Mouse (Mus musculus) forebrain, embryonic 13.5 days (tissue): ENCODE data around the gene Cdc26. TPM values are rescaled to one million over a fixed set of nuclear protein-coding genes. Genes with fewer than 3 reads are reported as not detected.
A peak's percentile ranks its signal among the peaks of the same experiment; 100 is the strongest.

Source experiments
- ATAC-seq: fragments of 200-750 bp; cut with Nextera tagmentation; 2 replicates; pipeline ENCODE4 v1.8.0; 2017
- H3K27ac ChIP-seq: fragments of 300-500 bp; sonication (generic); 2 replicates; pipeline ENCODE4 v1.5.1; 2015; ENCODE audit warnings: inconsistent platforms, mild to moderate bottlenecking, moderate library complexity
- H3K27me3 ChIP-seq: fragments of 300-500 bp; sonication (generic); 2 replicates; pipeline ENCODE4 v1.6.1; 2015; ENCODE audit warnings: mild to moderate bottlenecking, inconsistent platforms
- H3K36me3 ChIP-seq: fragments of 300-500 bp; sonication (generic); 2 replicates; pipeline ENCODE4 v1.6.1; 2015; ENCODE audit warnings: mild to moderate bottlenecking, inconsistent platforms; ENCODE audit not compliant: poor library complexity, severe bottlenecking
- H3K4me1 ChIP-seq: fragments of 300-500 bp; sonication (generic); 2 replicates; pipeline ENCODE4 v1.6.1; 2015; ENCODE audit warnings: inconsistent platforms
- H3K4me2 ChIP-seq: fragments of 300-500 bp; sonication (generic); 2 replicates; pipeline ENCODE4 v1.6.1; 2015; ENCODE audit warnings: inconsistent platforms, mild to moderate bottlenecking, moderate library complexity
- H3K4me3 ChIP-seq: fragments of 300-500 bp; sonication (generic); 2 replicates; pipeline ENCODE4 v1.5.1; 2015; ENCODE audit warnings: mild to moderate bottlenecking, inconsistent platforms
- H3K9ac ChIP-seq: fragments of 300-500 bp; sonication (generic); 2 replicates; pipeline ENCODE4 v1.6.1; 2015; ENCODE audit warnings: mild to moderate bottlenecking, inconsistent platforms
- H3K9me3 ChIP-seq: fragments of 300-500 bp; sonication (generic); replicated peaks from 2 replicates; pipeline ENCODE4 v1.6.1; 2016; ENCODE audit warnings: inconsistent platforms
- WGBS: fragments of 180-500 bp; shearing (Covaris S2); methylation state at CpG from one replicate; pipeline ENCODE4 v1.1.7; 2015; 5-methylcytosine and 5-hydroxymethylcytosine counted together
- polyA plus RNA-seq: library from polyadenylated mRNA; unstranded; fragments of >200 nt; fragmentation: Nextera tagmentation; extraction: Ambion mirVana; gene quantifications from 2 replicates; pipeline ENCODE4 v1.2.1, GENCODE M21; 2015

Cdc26 gene
- polyA plus RNA-seq, 1 experiment from 2014 or later = 153 TPM

GRCm38 (mm10) chr4:62393459-62393858 lies 15.0 kb downstream of the Cdc26 start:
- ATAC-seq = no peak
- WGBS = 32% methylated on average over 6 of the region's 6 CpGs
- Histone ChIP-seq H3K9me3 (no peaks in the 10 kb centered on the region), H3K9ac (no peak overlapping the region), H3K27ac (peak overlapping the region; percentile 33; the same call in 1 of the 2 replicates), H3K4me2 (no peak overlapping the region), H3K4me3 (no peak overlapping the region), H3K27me3 (no peaks in the 10 kb centered on the region), H3K36me3 (peaks cover 89% of the 10 kb centered on the region), H3K4me1 (no peaks in the 10 kb centered on the region)

GRCm38 (mm10) chr4:62391892-62392291 lies 16.6 kb downstream of the Cdc26 start:
- H3K27me3 ChIP-seq = no peaks in the 10 kb centered on the region
- no peaks in the 10 kb centered on the region for H3K4me1 ChIP-seq
- no peak for ATAC-seq
- no peak overlapping the region for H3K27ac ChIP-seq
- no peak overlapping the region for H3K9ac ChIP-seq
- H3K4me2 ChIP-seq = no peak overlapping the region
- H3K36me3 ChIP-seq = peaks cover 90% of the 10 kb centered on the region
- no peaks in the 10 kb centered on the region for H3K9me3 ChIP-seq
- WGBS = 87% methylated on average over 7 of the region's 7 CpGs
- no peak overlapping the region for H3K4me3 ChIP-seq

- no peak for ATAC-seq
- 87% methylated on average over 5 of the region's 5 CpGs for whole genome bisulfite sequencing
Measured at GRCm38 (mm10) chr4:62389592-62390512, 18.6 kb downstream of the Cdc26 start.

GRCm38 (mm10) chr4:62385439-62385838 lies 23.0 kb downstream of the Cdc26 start:
- 94% methylated on average over 7 of the region's 7 CpGs for WGBS

More at GRCm38 (mm10) chr4:62389592-62390512, 18.6 kb downstream of the Cdc26 start:
- no peak overlapping the region for H3K27ac ChIP-seq
- H3K4me1 ChIP-seq = no peaks in the 10 kb centered on the region
- peaks cover 79% of the 10 kb centered on the region for H3K36me3 ChIP-seq
- no peaks in the 10 kb centered on the region for H3K9me3 ChIP-seq
- no peak overlapping the region for H3K4me2 ChIP-seq
- no peak overlapping the region for H3K9ac ChIP-seq
- no peaks in the 10 kb centered on the region for H3K27me3 ChIP-seq
- H3K4me3 ChIP-seq = no peak overlapping the region

GRCm38 (mm10) chr4:62384159-62384558 lies 24.3 kb downstream of the Cdc26 start:
- Histone ChIP-seq H3K9me3 (no peaks in the 10 kb centered on the region), H3K27me3 (no peaks in the 10 kb centered on the region), H3K9ac (no peak overlapping the region), H3K4me1 (peaks cover 3% of the 10 kb centered on the region; the same call in 1 of the 2 replicates), H3K27ac (no peak overlapping the region), H3K4me3 (no peak overlapping the region), H3K36me3 (peaks cover 38% of the 10 kb centered on the region), H3K4me2 (no peak overlapping the region)
- ATAC-seq = no peak
- WGBS = 96% methylated on average over 1 of the region's 1 CpGs

More at GRCm38 (mm10) chr4:62385439-62385838, 23.0 kb downstream of the Cdc26 start:
- Histone ChIP-seq H3K4me3 (no peak overlapping the region), H3K4me1 (no peaks in the 10 kb centered on the region), H3K27me3 (no peaks in the 10 kb centered on the region), H3K27ac (no peak overlapping the region), H3K36me3 (peaks cover 51% of the 10 kb centered on the region), H3K9ac (no peak overlapping the region), H3K4me2 (no peak overlapping the region), H3K9me3 (no peaks in the 10 kb centered on the region)
- no peak for ATAC-seq

- H3K4me1 ChIP-seq = peaks cover 7% of the 10 kb centered on the region; the same call in 1 of the 2 replicates
- no peak overlapping the region for H3K4me2 ChIP-seq
- no peaks in the 10 kb centered on the region for H3K9me3 ChIP-seq
- 87% methylated on average over 7 of the region's 7 CpGs for WGBS
- no peaks in the 10 kb centered on the region for H3K27me3 ChIP-seq
- no peak overlapping the region for H3K9ac ChIP-seq
- peaks cover 34% of the 10 kb centered on the region for H3K36me3 ChIP-seq
- no peak overlapping the region for H3K4me3 ChIP-seq
- no peak overlapping the region for H3K27ac ChIP-seq
- no peak for ATAC-seq
Measured at GRCm38 (mm10) chr4:62383752-62384151, 24.7 kb downstream of the Cdc26 start.

GRCm38 (mm10) chr4:62383207-62383606 lies 25.2 kb downstream of the Cdc26 start:
- Histone ChIP-seq H3K27me3 (no peaks in the 10 kb centered on the region), H3K36me3 (peaks cover 29% of the 10 kb centered on the region), H3K9me3 (no peaks in the 10 kb centered on the region), H3K27ac (no peak overlapping the region), H3K4me1 (peaks cover 11% of the 10 kb centered on the region; the same call in 1 of the 2 replicates), H3K4me2 (no peak overlapping the region), H3K4me3 (no peak overlapping the region), H3K9ac (no peak overlapping the region)
- 92% methylated on average over 6 of the region's 6 CpGs for WGBS
- no peak for ATAC-seq

GRCm38 (mm10) chr4:62379724-62380381 lies 28.6 kb downstream of the Cdc26 start:
- Histone ChIP-seq H3K36me3 (peaks cover 8% of the 10 kb centered on the region; the same call in 1 of the 2 replicates), H3K27ac (no peak overlapping the region), H3K27me3 (no peaks in the 10 kb centered on the region), H3K4me2 (no peak overlapping the region), H3K4me3 (no peak overlapping the region), H3K9ac (no peak overlapping the region), H3K9me3 (no peaks in the 10 kb centered on the region), H3K4me1 (peaks cover 11% of the 10 kb centered on the region; the same call in 1 of the 2 replicates)
- WGBS = 93% methylated on average over 9 of the region's 9 CpGs
- ATAC-seq = no peak

GRCm38 (mm10) chr4:62376123-62376522 lies 32.3 kb downstream of the Cdc26 start:
- Histone ChIP-seq H3K4me1 (peaks cover 11% of the 10 kb centered on the region; the same call in 1 of the 2 replicates), H3K4me3 (no peak overlapping the region), H3K9ac (no peak overlapping the region), H3K36me3 (no peaks in the 10 kb centered on the region), H3K27ac (no peak overlapping the region), H3K27me3 (no peaks in the 10 kb centered on the region), H3K4me2 (no peak overlapping the region), H3K9me3 (no peaks in the 10 kb centered on the region)
- WGBS = 96% methylated on average over 2 of the region's 2 CpGs
- ATAC-seq = no peak

- Histone ChIP-seq H3K4me3 (no peak overlapping the region), H3K4me1 (peaks cover 9% of the 10 kb centered on the region; the same call in 1 of the 2 replicates), H3K27ac (no peak overlapping the region), H3K27me3 (no peaks in the 10 kb centered on the region), H3K9ac (no peak overlapping the region), H3K9me3 (no peaks in the 10 kb centered on the region), H3K4me2 (no peak overlapping the region), H3K36me3 (no peaks in the 10 kb centered on the region)
- 87% methylated on average over 4 of the region's 4 CpGs for WGBS
- no peak for ATAC-seq
Measured at GRCm38 (mm10) chr4:62374342-62374741, 34.1 kb downstream of the Cdc26 start.

GRCm38 (mm10) chr4:62373668-62374067 lies 34.8 kb downstream of the Cdc26 start:
- H3K9me3 ChIP-seq = no peaks in the 10 kb centered on the region
- no peak overlapping the region for H3K4me3 ChIP-seq
- 92% methylated on average over 7 of the region's 7 CpGs for WGBS
- H3K27ac ChIP-seq = no peak overlapping the region
- no peak overlapping the region for H3K9ac ChIP-seq
- H3K4me1 ChIP-seq = peaks cover 2% of the 10 kb centered on the region; the same call in 1 of the 2 replicates
- no peaks in the 10 kb centered on the region for H3K27me3 ChIP-seq
- no peak for ATAC-seq
- no peaks in the 10 kb centered on the region for H3K36me3 ChIP-seq
- no peak overlapping the region for H3K4me2 ChIP-seq
